Mouse (Mus musculus): ENCODE results near the gene Krt28. TPM values are rescaled to one million over a fixed set of nuclear protein-coding genes. Genes with fewer than 3 reads are reported as not detected.

Krt28 gene
- polyA plus RNA-seq, 1 experiment from 2014 or later = 0.26 TPM

- ATAC-seq (ENCODE audit: low FRiP score) = no peak
- Histone ChIP-seq H3K36me3 (ENCODE audit: control insufficient read depth, insufficient read depth, low read length) (no peaks in the 10 kb centered on the region), H3K27ac (ENCODE audit: low read depth, low read length) (no peak within 1 kb of the TSS), H3K9me3 (ENCODE audit: control insufficient read depth, low read length) (no peaks in the 10 kb centered on the region), H3K4me1 (ENCODE audit: control insufficient read depth, insufficient read depth, low read length) (peaks cover 4% of the 10 kb centered on the region; the same call in 1 of the 2 replicates), H3K27me3 (ENCODE audit: control insufficient read depth, insufficient read depth, low read length) (no peaks in the 10 kb centered on the region), H3K9ac (ENCODE audit: low read length) (no peak within 1 kb of the TSS), H3K4me3 (ENCODE audit: low read depth, low read length) (no peak within 1 kb of the TSS), H3K4me2 (no peak within 1 kb of the TSS)
- DNase-seq (ENCODE audit: low spot score, missing footprints) = no peak
- 93% methylated on average over 11 of the region's 11 CpGs for WGBS
Observed at GRCm38 (mm10) chr11:99337866-99338265, 36.8 kb downstream of the Krt28 start, which contains the start of gene Krt26. Gene Krt26, minus strand, starts transcription at chr11:99337966.

DNA sequence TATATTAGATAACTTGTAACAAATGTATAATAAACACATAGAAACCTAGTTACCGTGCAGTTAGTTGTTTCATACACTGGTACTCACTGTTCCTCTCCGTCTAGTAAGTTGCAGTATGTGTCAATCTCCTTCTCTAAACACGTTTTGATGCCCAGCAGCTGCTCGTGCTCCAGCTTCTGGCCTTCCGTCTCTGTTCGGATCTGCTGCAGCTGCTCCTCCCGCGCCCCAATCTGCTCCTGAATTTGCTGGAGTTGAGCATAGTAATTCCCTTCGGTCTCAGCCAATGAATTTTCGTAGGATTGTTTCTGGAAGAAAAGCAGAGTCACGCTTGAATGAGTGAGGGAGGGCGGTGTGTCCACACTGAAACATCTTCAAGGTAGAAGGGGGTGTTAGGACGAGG lies 41.3 kb downstream of the Krt28 start:
- 60% methylated on average over 13 of the region's 13 CpGs for WGBS
- DNase-seq (ENCODE audit: low spot score, missing footprints) (no peak), ATAC-seq (ENCODE audit: low FRiP score) (no peak)
- Histone ChIP-seq H3K4me1 (ENCODE audit: control insufficient read depth, insufficient read depth, low read length) (peaks cover 4% of the 10 kb centered on the region; the same call in 1 of the 2 replicates), H3K9ac (ENCODE audit: low read length) (no peak overlapping the region), H3K4me3 (ENCODE audit: low read depth, low read length) (no peak overlapping the region), H3K9me3 (ENCODE audit: control insufficient read depth, low read length) (no peaks in the 10 kb centered on the region), H3K27me3 (ENCODE audit: control insufficient read depth, insufficient read depth, low read length) (no peaks in the 10 kb centered on the region), H3K36me3 (ENCODE audit: control insufficient read depth, insufficient read depth, low read length) (no peaks in the 10 kb centered on the region), H3K4me2 (no peak overlapping the region), H3K27ac (ENCODE audit: low read depth, low read length) (no peak overlapping the region)

DNA sequence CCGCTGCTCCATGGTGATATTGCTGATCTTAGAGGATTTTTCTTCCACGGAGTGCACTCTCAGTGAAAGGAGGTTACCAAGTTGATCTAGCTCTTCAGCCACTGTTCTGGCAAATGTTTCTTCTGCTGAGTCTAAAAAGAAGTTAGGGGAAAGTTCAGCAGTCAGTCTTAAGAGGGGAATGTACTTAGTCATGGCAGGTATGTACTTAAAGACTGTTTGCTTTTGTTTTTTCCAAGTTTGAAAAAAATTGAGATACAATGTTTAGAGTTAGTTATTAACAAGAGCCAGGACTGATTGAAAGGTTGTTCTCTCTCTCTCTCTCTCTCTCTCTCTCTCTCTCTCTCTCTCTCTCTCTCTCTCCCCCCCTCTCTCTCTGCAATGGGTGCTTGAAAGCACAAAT lies 45.0 kb downstream of the Krt28 start:
- DNase-seq (ENCODE audit: low spot score, missing footprints) (no peak), ATAC-seq (ENCODE audit: low FRiP score) (no peak)
- H3K4me3 ChIP-seq (ENCODE audit: low read depth, low read length) = no peak overlapping the region
- H3K36me3 ChIP-seq (ENCODE audit: control insufficient read depth, insufficient read depth, low read length) = no peaks in the 10 kb centered on the region
- no peaks in the 10 kb centered on the region for H3K9me3 ChIP-seq (ENCODE audit: control insufficient read depth, low read length)
- no peak overlapping the region for H3K27ac ChIP-seq (ENCODE audit: low read depth, low read length)
- H3K4me1 ChIP-seq (ENCODE audit: control insufficient read depth, insufficient read depth, low read length) = peaks cover 4% of the 10 kb centered on the region; the same call in 1 of the 2 replicates
- no peak overlapping the region for H3K4me2 ChIP-seq
- no peaks in the 10 kb centered on the region for H3K27me3 ChIP-seq (ENCODE audit: control insufficient read depth, insufficient read depth, low read length)
- 78% methylated on average over 2 of the region's 2 CpGs for WGBS
- no peak overlapping the region for H3K9ac ChIP-seq (ENCODE audit: low read length)

- Histone ChIP-seq H3K36me3 (ENCODE audit: control insufficient read depth, insufficient read depth, low read length) (no peaks in the 10 kb centered on the region), H3K27ac (ENCODE audit: low read depth, low read length) (no peak within 1 kb of the TSS), H3K27me3 (ENCODE audit: control insufficient read depth, insufficient read depth, low read length) (no peaks in the 10 kb centered on the region), H3K4me3 (ENCODE audit: low read depth, low read length) (no peak within 1 kb of the TSS), H3K4me1 (ENCODE audit: control insufficient read depth, insufficient read depth, low read length) (no peaks in the 10 kb centered on the region), H3K9me3 (ENCODE audit: control insufficient read depth, low read length) (no peaks in the 10 kb centered on the region), H3K4me2 (no peak within 1 kb of the TSS), H3K9ac (ENCODE audit: low read length) (no peak within 1 kb of the TSS)
- WGBS = 89% methylated on average over 11 of the region's 11 CpGs
- no peak for ATAC-seq (ENCODE audit: low FRiP score)
- DNase-seq (ENCODE audit: low spot score, missing footprints) = no peak
Observed at GRCm38 (mm10) chr11:99322851-99323250, 51.9 kb downstream of the Krt28 start, which contains the start of gene Krt25. Gene Krt25, minus strand, starts transcription at chr11:99322951.

DNA sequence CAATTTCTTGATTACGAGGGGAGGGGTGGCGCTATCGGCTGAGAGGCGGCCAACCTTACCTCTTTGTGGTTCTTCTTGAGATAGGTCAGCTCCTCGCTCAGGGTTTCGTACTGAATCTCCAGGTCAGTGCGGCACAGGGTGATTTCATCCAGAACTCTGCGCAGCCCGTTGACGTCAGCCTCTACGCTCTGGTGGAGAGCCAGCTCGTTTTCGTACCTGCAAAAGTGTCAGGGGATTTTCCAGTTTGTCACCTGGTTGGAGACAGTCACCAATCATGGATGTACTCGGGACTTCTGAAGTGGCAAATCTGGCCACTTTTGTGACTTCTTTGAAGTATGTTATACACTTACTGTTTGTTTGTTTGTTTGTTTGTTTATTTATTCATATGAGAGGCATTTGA lies 53.6 kb downstream of the Krt28 start:
- no peak overlapping the region for H3K4me2 ChIP-seq
- no peak overlapping the region for H3K9ac ChIP-seq (ENCODE audit: low read length)
- H3K4me3 ChIP-seq (ENCODE audit: low read depth, low read length) = no peak overlapping the region
- no peaks in the 10 kb centered on the region for H3K36me3 ChIP-seq (ENCODE audit: control insufficient read depth, insufficient read depth, low read length)
- H3K27me3 ChIP-seq (ENCODE audit: control insufficient read depth, insufficient read depth, low read length) = no peaks in the 10 kb centered on the region
- DNase-seq (ENCODE audit: low spot score, missing footprints) (no peak), ATAC-seq (ENCODE audit: low FRiP score) (no peak)
- no peaks in the 10 kb centered on the region for H3K9me3 ChIP-seq (ENCODE audit: control insufficient read depth, low read length)
- H3K4me1 ChIP-seq (ENCODE audit: control insufficient read depth, insufficient read depth, low read length) = no peaks in the 10 kb centered on the region
- WGBS = 90% methylated on average over 14 of the region's 14 CpGs
- H3K27ac ChIP-seq (ENCODE audit: low read depth, low read length) = no peak overlapping the region

GRCm38 (mm10) chr11:99319127-99319526 lies 55.6 kb downstream of the Krt28 start:
- DNase-seq (ENCODE audit: low spot score, missing footprints) = no peak
- H3K4me1 ChIP-seq (ENCODE audit: control insufficient read depth, insufficient read depth, low read length) = no peaks in the 10 kb centered on the region
- ATAC-seq (ENCODE audit: low FRiP score) = no peak
- WGBS = 85% methylated on average over 9 of the region's 9 CpGs
- H3K27me3 ChIP-seq (ENCODE audit: control insufficient read depth, insufficient read depth, low read length) = no peaks in the 10 kb centered on the region
- H3K4me3 ChIP-seq (ENCODE audit: low read depth, low read length) = no peak overlapping the region
- no peak overlapping the region for H3K27ac ChIP-seq (ENCODE audit: low read depth, low read length)
- H3K4me2 ChIP-seq = no peak overlapping the region
- no peaks in the 10 kb centered on the region for H3K9me3 ChIP-seq (ENCODE audit: control insufficient read depth, low read length)
- no peaks in the 10 kb centered on the region for H3K36me3 ChIP-seq (ENCODE audit: control insufficient read depth, insufficient read depth, low read length)
- no peak overlapping the region for H3K9ac ChIP-seq (ENCODE audit: low read length)

DNA sequence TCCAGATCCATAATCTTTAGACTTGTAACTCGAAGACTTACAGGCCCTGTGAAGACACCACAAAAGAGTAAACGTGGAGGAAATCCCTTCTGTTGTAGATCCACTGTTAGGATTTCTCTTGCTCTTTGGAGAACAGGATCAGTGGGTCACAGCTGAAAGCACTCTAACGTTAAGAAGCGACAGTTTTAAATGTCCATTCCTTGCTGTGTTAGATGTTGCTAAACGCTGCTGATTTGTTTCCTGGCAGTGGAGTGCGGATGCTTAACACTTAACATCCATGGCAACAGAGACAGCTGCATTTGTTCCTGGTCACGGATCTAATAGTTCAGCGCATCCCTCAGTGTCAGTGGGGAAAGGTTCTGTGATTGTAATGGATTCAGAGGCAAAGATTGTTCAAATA lies 58.2 kb downstream of the Krt28 start:
- no peak overlapping the region for H3K4me2 ChIP-seq
- H3K4me1 ChIP-seq (ENCODE audit: control insufficient read depth, insufficient read depth, low read length) = no peaks in the 10 kb centered on the region
- no peak overlapping the region for H3K4me3 ChIP-seq (ENCODE audit: low read depth, low read length)
- H3K27ac ChIP-seq (ENCODE audit: low read depth, low read length) = no peak overlapping the region
- ATAC-seq (ENCODE audit: low FRiP score) = no peak
- H3K9me3 ChIP-seq (ENCODE audit: control insufficient read depth, low read length) = no peaks in the 10 kb centered on the region
- H3K36me3 ChIP-seq (ENCODE audit: control insufficient read depth, insufficient read depth, low read length) = no peaks in the 10 kb centered on the region
- DNase-seq (ENCODE audit: low spot score, missing footprints) = no peak
- H3K27me3 ChIP-seq (ENCODE audit: control insufficient read depth, insufficient read depth, low read length) = no peaks in the 10 kb centered on the region
- H3K9ac ChIP-seq (ENCODE audit: low read length) = no peak overlapping the region
- WGBS = 47% methylated on average over 8 of the region's 8 CpGs

Other genes with a start within 250 kb of the Krt28 start
- gene Ccr7, start 219.8 kb downstream of the Krt28 start, polyA plus RNA-seq (2014; fragmentation: Nextera tagmentation; extraction: Ambion mirVana) = 0.41 TPM in 1 of 2 replicates, not detected in the other
- 184 and 194 TPM in 2 replicates for gene Smarce1, start 143.9 kb downstream of the Krt28 start, polyA plus RNA-seq (2014; fragmentation: Nextera tagmentation; extraction: Ambion mirVana)
- 0.40 and 0.68 TPM in 2 replicates for gene Krt222, start 130.8 kb downstream of the Krt28 start, polyA plus RNA-seq (2014; fragmentation: Nextera tagmentation; extraction: Ambion mirVana)
- gene Krt24, start 89.6 kb downstream of the Krt28 start, polyA plus RNA-seq (2014; fragmentation: Nextera tagmentation; extraction: Ambion mirVana) = not detected in 2 replicates
- gene Krt25, start 52.0 kb downstream of the Krt28 start, polyA plus RNA-seq (2014; fragmentation: Nextera tagmentation; extraction: Ambion mirVana) = not detected in 2 replicates
- gene Krt26, start 36.9 kb downstream of the Krt28 start, polyA plus RNA-seq (2014; fragmentation: Nextera tagmentation; extraction: Ambion mirVana) = 0.68 and 0.94 TPM in 2 replicates
- gene Krt27, start 23.8 kb downstream of the Krt28 start, polyA plus RNA-seq (2014; fragmentation: Nextera tagmentation; extraction: Ambion mirVana) = not detected in 2 replicates
- 31.6 and 38.3 TPM in 2 replicates for gene Krt10, start 14.5 kb upstream of the Krt28 start, polyA plus RNA-seq (2014; fragmentation: Nextera tagmentation; extraction: Ambion mirVana)
- gene Krt12, start 47.4 kb upstream of the Krt28 start, polyA plus RNA-seq (2014; fragmentation: Nextera tagmentation; extraction: Ambion mirVana) = not detected in 2 replicates
- 0.11 and 0.42 TPM in 2 replicates for gene Krt20, start 63.2 kb upstream of the Krt28 start, polyA plus RNA-seq (2014; fragmentation: Nextera tagmentation; extraction: Ambion mirVana)
- 0.14 TPM in 1 of 2 replicates, not detected in the other for gene Krt23, start 118.2 kb upstream of the Krt28 start, polyA plus RNA-seq (2014; fragmentation: Nextera tagmentation; extraction: Ambion mirVana)
- gene Krt39, start 146.4 kb upstream of the Krt28 start, polyA plus RNA-seq (2014; fragmentation: Nextera tagmentation; extraction: Ambion mirVana) = not detected in 2 replicates
- gene Krt40, start 168.3 kb upstream of the Krt28 start, polyA plus RNA-seq (2014; fragmentation: Nextera tagmentation; extraction: Ambion mirVana) = not detected in 2 replicates
- gene Krtap3-3, start 176.0 kb upstream of the Krt28 start, polyA plus RNA-seq (2014; fragmentation: Nextera tagmentation; extraction: Ambion mirVana) = not detected in 2 replicates
- not detected in 2 replicates for gene Krtap3-2, start 181.9 kb upstream of the Krt28 start, polyA plus RNA-seq (2014; fragmentation: Nextera tagmentation; extraction: Ambion mirVana)
- gene Gm11939, start 184.6 kb upstream of the Krt28 start, polyA plus RNA-seq (2014; fragmentation: Nextera tagmentation; extraction: Ambion mirVana) = not detected in 2 replicates
- gene Krtap3-1, start 191.7 kb upstream of the Krt28 start, polyA plus RNA-seq (2014; fragmentation: Nextera tagmentation; extraction: Ambion mirVana) = not detected in 2 replicates
- not detected in 2 replicates for gene Krtap1-5, start 206.1 kb upstream of the Krt28 start, polyA plus RNA-seq (2014; fragmentation: Nextera tagmentation; extraction: Ambion mirVana)
- not detected in 2 replicates for gene Krtap1-4, start 208.8 kb upstream of the Krt28 start, polyA plus RNA-seq (2014; fragmentation: Nextera tagmentation; extraction: Ambion mirVana)
- gene Krtap1-3, start 216.4 kb upstream of the Krt28 start, polyA plus RNA-seq (2014; fragmentation: Nextera tagmentation; extraction: Ambion mirVana) = not detected in 2 replicates
- gene Krtap9-3, start 223.2 kb upstream of the Krt28 start, polyA plus RNA-seq (2014; fragmentation: Nextera tagmentation; extraction: Ambion mirVana) = not detected in 2 replicates
- gene Gm11938, start 228.4 kb upstream of the Krt28 start, polyA plus RNA-seq (2014; fragmentation: Nextera tagmentation; extraction: Ambion mirVana) = not detected in 2 replicates
- gene Gm11937, start 235.3 kb upstream of the Krt28 start, polyA plus RNA-seq (2014; fragmentation: Nextera tagmentation; extraction: Ambion mirVana) = not detected in 2 replicates
- not detected in 2 replicates for gene Krtap2-4, start 239.9 kb upstream of the Krt28 start, polyA plus RNA-seq (2014; fragmentation: Nextera tagmentation; extraction: Ambion mirVana)
- gene Gm11562, start 245.5 kb upstream of the Krt28 start, polyA plus RNA-seq (2014; fragmentation: Nextera tagmentation; extraction: Ambion mirVana) = not detected in 2 replicates